Mouse (Mus musculus): ENCODE measurements around the gene 0610010K14Rik.

DNA sequence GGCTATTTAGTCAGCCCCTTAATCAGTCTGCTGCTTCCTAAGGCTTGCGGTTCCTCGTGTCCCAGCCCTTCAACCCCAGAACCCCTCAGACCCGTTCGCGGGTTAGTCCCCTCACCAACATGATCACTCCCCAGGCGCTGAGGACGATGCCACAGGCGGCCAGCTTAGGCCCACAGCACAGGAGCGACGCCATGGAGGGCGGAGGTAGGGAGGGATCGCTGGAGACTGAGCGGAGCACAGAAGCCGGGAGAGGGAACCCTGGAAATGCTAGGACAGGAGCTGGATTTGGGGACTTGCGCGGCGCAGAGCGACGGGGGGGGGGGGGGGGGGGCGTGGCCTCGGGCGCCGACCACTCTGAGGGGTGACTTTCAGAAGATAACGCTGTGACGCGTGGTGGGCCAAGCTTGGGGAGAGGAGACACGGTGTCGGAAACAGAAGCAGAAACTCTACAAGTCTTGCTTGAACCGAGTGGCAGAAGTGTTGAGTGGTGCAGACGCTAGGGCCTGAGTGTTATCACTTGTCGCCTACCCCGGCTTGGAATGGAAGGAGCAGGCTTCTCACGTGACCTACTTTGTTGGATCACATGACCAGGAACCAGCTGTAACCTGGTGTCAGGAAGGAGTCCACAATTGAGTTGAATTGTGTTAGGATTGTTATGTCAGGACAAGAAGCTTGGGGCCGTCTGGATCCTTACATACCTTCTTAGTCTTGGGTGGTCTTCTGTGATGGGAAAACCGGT, 2.0 kb upstream of the 0610010K14Rik start, which contains the start of the genes Gm21988 and Rnasek:
- TF ChIP-seq CTCF (conservative IDR thresholded peaks at IDR 0.05; ENCODE audit: low read length) (no peak), NANOG (IDR thresholded peaks at IDR 0.05; ENCODE audit: borderline replicate concordance, low read length) (no peak)

All from E14TG2a.4 (cell line).